Comparison of ENCODE assay signal across 23 mouse cellular contexts in the genomic region with DNA sequence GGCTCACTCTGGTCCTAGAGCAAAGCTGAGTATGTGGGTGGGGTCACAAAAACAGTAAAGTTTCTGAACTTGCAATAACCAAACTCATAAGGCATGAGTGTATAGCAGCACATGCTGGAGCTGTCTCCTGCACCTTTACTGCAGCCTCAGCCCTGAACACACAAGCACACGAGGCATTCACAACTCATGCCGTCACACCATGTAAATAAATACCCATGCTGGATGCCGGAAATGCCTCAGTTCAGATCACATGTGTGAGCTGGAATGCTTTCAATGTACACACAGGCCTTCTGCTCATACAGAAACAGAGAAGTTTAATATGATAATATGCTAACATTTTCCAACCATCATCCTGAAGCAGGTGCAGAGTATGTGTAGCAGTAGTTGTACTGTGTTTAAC. TPM values are rescaled to one million over a fixed set of nuclear protein-coding genes. Genes with fewer than 3 reads are reported as not detected.
DNase-seq lines count a peak whose midpoint lies in the region; ATAC-seq and TF ChIP-seq lines count a peak whose summit lies in the region.
"Had no signal": no experiment of that assay in that cellular context is flagged by ENCODE, and none has a peak within 500 bp of the region (broad histone marks: within the 10 kb centered on the region; RNA-seq: fewer than 3 reads in every experiment).

No protein-coding gene starts in this region.

- H3K4me1 ChIP-seq in liver, embryonic 16.5 days (ENCODE audit: control insufficient read depth, low read depth, low read length), result peaks cover 38% of the 10 kb centered on the region
- H3K4me1 ChIP-seq in liver, embryonic 12.5 days, result peaks cover 52% of the 10 kb centered on the region
- peaks cover 6% of the 10 kb centered on the region; the same call in 1 of the 2 replicates for H3K4me1 ChIP-seq in stomach, postnatal 0 days (replicated peaks; ENCODE audit: control insufficient read depth, insufficient read depth)

- H3K36me3 ChIP-seq in liver, embryonic 16.5 days (ENCODE audit: control insufficient read depth, insufficient read depth), result no peaks in the 10 kb centered on the region
- H3K36me3 ChIP-seq in liver, embryonic 12.5 days, result peaks cover 36% of the 10 kb centered on the region
- H3K36me3 ChIP-seq in stomach, postnatal 0 days (ENCODE audit: control insufficient read depth, insufficient read depth, low read length), result no peaks in the 10 kb centered on the region

- H3K27ac ChIP-seq in liver, embryonic 16.5 days (ENCODE audit: low read length), result 0 out of 2 replicates have a peak overlapping the region, but pooled peaks have one; percentile 9
- no peak overlapping the region for H3K27ac ChIP-seq in liver, embryonic 12.5 days
- H3K27ac ChIP-seq in stomach, postnatal 0 days (replicated peaks), result peak overlapping the region; percentile 61; the same call in 1 of the 2 replicates
- H3K27ac ChIP-seq: forebrain, embryonic 10.5 days; hindbrain, embryonic 10.5 days; hindbrain, postnatal 0 days; left cerebral cortex, adult 2 months had no signal

- TF ChIP-seq EP300 in stomach, postnatal 0 days (optimal IDR thresholded peaks at IDR 0.05), result no peak

- no peak overlapping the region for H3K4me3 ChIP-seq in liver, embryonic 16.5 days (ENCODE audit: low read depth, low read length)
- no peak overlapping the region for H3K4me3 ChIP-seq in liver, embryonic 12.5 days
- H3K4me3 ChIP-seq in stomach, postnatal 0 days (ENCODE audit: low read depth, low read length), result no peak overlapping the region
- H3K4me3 ChIP-seq: forebrain, embryonic 10.5 days; hindbrain, embryonic 10.5 days; left cerebral cortex, adult 2 months had no signal

- H3K4me2 ChIP-seq in liver, embryonic 16.5 days (ENCODE audit: low read depth, low read length), result no peak overlapping the region
- no peak overlapping the region for H3K4me2 ChIP-seq in liver, embryonic 12.5 days
- no peak overlapping the region for H3K4me2 ChIP-seq in stomach, postnatal 0 days (replicated peaks; ENCODE audit: low read depth)

- peak; percentile 77 for DNase-seq in heart, adult 11 months
- DNase-seq in heart, adult 18-20 months, result no peak
- peak; percentile 15 for DNase-seq in thymus, postnatal 0 days (ENCODE audit: low spot score)
- DNase-seq in thymus, postnatal 14 days, result no peak
- DNase-seq in stomach, postnatal 0 days (ENCODE audit: low spot score), result peak; percentile 54
- DNase-seq: cerebellum, adult 18-20 months; kidney, adult 8-10 months; kidney, postnatal 36 days; left cerebral cortex, postnatal 4 days; lung, postnatal 4 days; retina, postnatal 1 day; right cerebral cortex, postnatal 4 days had no signal

- H3K9ac ChIP-seq in liver, embryonic 16.5 days (ENCODE audit: low read depth, low read length), result no peak overlapping the region
- H3K9ac ChIP-seq in liver, embryonic 12.5 days, result no peak overlapping the region
- no peak overlapping the region for H3K9ac ChIP-seq in stomach, postnatal 0 days (ENCODE audit: low read length)

- ATAC-seq in liver, embryonic 16.5 days (ENCODE audit: low read depth), result no peak
- no peak for ATAC-seq in liver, embryonic 12.5 days
- peak; percentile 67 for ATAC-seq in stomach, postnatal 0 days (ENCODE audit: low FRiP score, low TSS enrichment)
- no peak for ATAC-seq in activated CD4-positive, CD25-positive, alpha-beta regulatory T cell, adult 4 months
- ATAC-seq: hindbrain, postnatal 0 days had no signal

- H3K27me3 ChIP-seq in liver, embryonic 16.5 days (ENCODE audit: control insufficient read depth, insufficient read depth, low read depth, low read length), result no peaks in the 10 kb centered on the region
- no peaks in the 10 kb centered on the region for H3K27me3 ChIP-seq in liver, embryonic 12.5 days (replicated peaks)
- no peaks in the 10 kb centered on the region for H3K27me3 ChIP-seq in stomach, postnatal 0 days (ENCODE audit: control insufficient read depth, insufficient read depth, low read length)

- no peaks in the 10 kb centered on the region for H3K9me3 ChIP-seq in liver, embryonic 16.5 days (replicated peaks; ENCODE audit: control insufficient read depth, low read length)
- H3K9me3 ChIP-seq in liver, embryonic 12.5 days (replicated peaks), result no peaks in the 10 kb centered on the region
- H3K9me3 ChIP-seq in stomach, postnatal 0 days (ENCODE audit: control insufficient read depth, low read length), result no peaks in the 10 kb centered on the region
- H3K9me3 ChIP-seq: forebrain, embryonic 10.5 days; G1E; hindbrain, embryonic 10.5 days had no signal

- 62% methylated on average over 3 of the region's 3 CpGs for WGBS in liver, embryonic 16.5 days (ENCODE audit: insufficient replicate concordance)
- 81% methylated on average over 3 of the region's 3 CpGs for WGBS in liver, embryonic 12.5 days (ENCODE audit: insufficient replicate concordance)
- 17% methylated on average over 3 of the region's 3 CpGs for WGBS in stomach, postnatal 0 days

- TF ChIP-seq CTCF in stomach, postnatal 0 days (IDR thresholded peaks at IDR 0.05; ENCODE audit: low read depth), result no peak

RNA-seq across cellular contexts. Expression of a gene that starts 16.9 kb away (rescaled TPM):
- total RNA-seq in heart, adult 18-20 months (2021), result 10 to 100 TPM; 61.1 to 63.1 TPM
- polyA plus RNA-seq in liver, embryonic 16.5 days (2015; fragmentation: Nextera tagmentation; extraction: Ambion mirVana), result 9.5 and 11.3 TPM in 2 replicates
- polyA plus RNA-seq in liver, embryonic 12.5 days (2016; fragmentation: Nextera tagmentation; extraction: Ambion mirVana), result 19.1 and 20.2 TPM in 2 replicates
- 11.7 and 15.6 TPM in 2 replicates for polyA plus RNA-seq in thymus, postnatal 0 days (2015; fragmentation: Nextera tagmentation; extraction: Ambion mirVana)
- polyA plus RNA-seq in stomach, postnatal 0 days (2015; fragmentation: Nextera tagmentation; extraction: Ambion mirVana), result 16.5 and 21.2 TPM in 2 replicates
- polyA plus RNA-seq in activated CD4-positive, CD25-positive, alpha-beta regulatory T cell, adult 4 months (2017; shearing (Covaris generic)), result 1 to 10 TPM; 3.2 TPM

RNA-seq across cellular contexts. Expression of a gene that starts 28.4 kb away (rescaled TPM):
- under 1 TPM in 1 of 2 experiments, not detected in 1; 0.18 TPM for total RNA-seq in heart, adult 18-20 months (2021)
- polyA plus RNA-seq in liver, embryonic 16.5 days (2015; fragmentation: Nextera tagmentation; extraction: Ambion mirVana), result not detected in 2 replicates
- polyA plus RNA-seq in liver, embryonic 12.5 days (2016; fragmentation: Nextera tagmentation; extraction: Ambion mirVana), result not detected in 2 replicates
- polyA plus RNA-seq in thymus, postnatal 0 days (2015; fragmentation: Nextera tagmentation; extraction: Ambion mirVana), result 0.24 and 0.42 TPM in 2 replicates
- polyA plus RNA-seq in stomach, postnatal 0 days (2015; fragmentation: Nextera tagmentation; extraction: Ambion mirVana), result 30.8 and 33.0 TPM in 2 replicates
- polyA plus RNA-seq in activated CD4-positive, CD25-positive, alpha-beta regulatory T cell, adult 4 months (2017; shearing (Covaris generic)), result not detected
- total RNA-seq: gastrocnemius, adult 18-20 months; granulocyte monocyte progenitor cell, adult 5-6 weeks had no signal
- polyA plus RNA-seq: heart, embryonic 14.5 days had no signal

RNA-seq across cellular contexts. Expression of a gene that starts 31.1 kb away (rescaled TPM):
- under 1 TPM; 0.35 to 0.49 TPM for total RNA-seq in heart, adult 18-20 months (2021)
- 0.48 and 0.59 TPM in 2 replicates for polyA plus RNA-seq in liver, embryonic 16.5 days (2015; fragmentation: Nextera tagmentation; extraction: Ambion mirVana)
- polyA plus RNA-seq in liver, embryonic 12.5 days (2016; fragmentation: Nextera tagmentation; extraction: Ambion mirVana), result 1.5 TPM in 2 replicates
- 1.5 and 2.0 TPM in 2 replicates for polyA plus RNA-seq in thymus, postnatal 0 days (2015; fragmentation: Nextera tagmentation; extraction: Ambion mirVana)
- 3.7 and 5.0 TPM in 2 replicates for polyA plus RNA-seq in stomach, postnatal 0 days (2015; fragmentation: Nextera tagmentation; extraction: Ambion mirVana)
- 1 to 10 TPM in 1 of 2 experiments, under 1 TPM in 1; 0.46 to 2.3 TPM for polyA plus RNA-seq in activated CD4-positive, CD25-positive, alpha-beta regulatory T cell, adult 4 months (2017; shearing (Covaris generic))
- total RNA-seq: hindbrain, postnatal 0 days had no signal
- polyA plus RNA-seq: hindbrain, postnatal 0 days had no signal

RNA-seq across cellular contexts. Expression of a gene that starts 31.4 kb away (rescaled TPM):
- 10 to 100 TPM; 52.1 to 55.0 TPM for total RNA-seq in heart, adult 18-20 months (2021)
- polyA plus RNA-seq in liver, embryonic 16.5 days (2015; fragmentation: Nextera tagmentation; extraction: Ambion mirVana), result 71.1 and 74.2 TPM in 2 replicates
- polyA plus RNA-seq in liver, embryonic 12.5 days (2016; fragmentation: Nextera tagmentation; extraction: Ambion mirVana), result 101 TPM in 2 replicates
- 133 and 134 TPM in 2 replicates for polyA plus RNA-seq in thymus, postnatal 0 days (2015; fragmentation: Nextera tagmentation; extraction: Ambion mirVana)
- 108 and 114 TPM in 2 replicates for polyA plus RNA-seq in stomach, postnatal 0 days (2015; fragmentation: Nextera tagmentation; extraction: Ambion mirVana)
- polyA plus RNA-seq in activated CD4-positive, CD25-positive, alpha-beta regulatory T cell, adult 4 months (2017; shearing (Covaris generic)), result 10 to 100 TPM; 88.3 to 91.8 TPM

RNA-seq across cellular contexts. Expression of a gene that starts 37.8 kb away (rescaled TPM):
- 10 to 100 TPM; 44.3 to 45.3 TPM for total RNA-seq in heart, adult 18-20 months (2021)
- polyA plus RNA-seq in liver, embryonic 16.5 days (2015; fragmentation: Nextera tagmentation; extraction: Ambion mirVana), result 37.2 and 37.4 TPM in 2 replicates
- polyA plus RNA-seq in liver, embryonic 12.5 days (2016; fragmentation: Nextera tagmentation; extraction: Ambion mirVana), result 68.4 and 68.6 TPM in 2 replicates
- 86.5 and 92.5 TPM in 2 replicates for polyA plus RNA-seq in thymus, postnatal 0 days (2015; fragmentation: Nextera tagmentation; extraction: Ambion mirVana)
- 113 and 123 TPM in 2 replicates for polyA plus RNA-seq in stomach, postnatal 0 days (2015; fragmentation: Nextera tagmentation; extraction: Ambion mirVana)
- polyA plus RNA-seq in activated CD4-positive, CD25-positive, alpha-beta regulatory T cell, adult 4 months (2017; shearing (Covaris generic)), result 10 to 100 TPM; 38.7 to 44.6 TPM

Comparison
In these comparisons a context has a peak if more than half of its experiments do, and no peak if none do; other contexts are left out.
1. DNase-seq: peak in heart, adult 11 months (single experiment), thymus, postnatal 0 days (single experiment) and stomach, postnatal 0 days (single experiment); none in heart, adult 18-20 months (0 of 2) and thymus, postnatal 14 days (single experiment).
2. RNA of a gene that starts 28.4 kb away (polyA plus RNA-seq): 30.8 to 33.0 TPM in stomach, postnatal 0 days; 0.24 to 0.42 TPM in thymus, postnatal 0 days, not detected in activated CD4-positive, CD25-positive, alpha-beta regulatory T cell, adult 4 months, not detected in liver, embryonic 12.5 days and not detected in liver, embryonic 16.5 days; every median in the first group is over 10 times any median in the second.